Mouse (Mus musculus) heart, embryonic 11.5 days (tissue): ENCODE data around the gene Fam186b. TPM values are rescaled to one million over a fixed set of nuclear protein-coding genes. Genes with fewer than 3 reads are reported as not detected.

ENCODE experiments used
- ATAC-seq: fragments of 200-750 bp; cut with Nextera tagmentation; replicated peaks from 2 replicates; pipeline ENCODE4 v1.8.0; 2017; ENCODE audit warnings: moderate library complexity; ENCODE audit not compliant: insufficient number of reproducible peaks, low FRiP score, low TSS enrichment
- H3K27ac ChIP-seq: fragments of 300-500 bp; sonication (generic); 2 replicates; pipeline ENCODE4 v1.5.1; 2014; ENCODE audit warnings: mild to moderate bottlenecking, low read depth, low read length
- H3K27me3 ChIP-seq: fragments of 300-500 bp; sonication (generic); 2 replicates; pipeline ENCODE4 v1.6.1; 2014; ENCODE audit warnings: mild to moderate bottlenecking, low read length, mixed read lengths; ENCODE audit not compliant: control insufficient read depth, insufficient read depth
- H3K36me3 ChIP-seq: fragments of 300-500 bp; sonication (generic); 2 replicates; pipeline ENCODE4 v1.6.1; 2014; ENCODE audit warnings: mild to moderate bottlenecking, low read length, moderate library complexity, mixed read lengths; ENCODE audit not compliant: control insufficient read depth, insufficient read depth
- H3K4me1 ChIP-seq: fragments of 300-500 bp; sonication (generic); 2 replicates; pipeline ENCODE4 v1.6.1; 2014; ENCODE audit warnings: low read length; ENCODE audit not compliant: control insufficient read depth, insufficient read depth
- H3K4me2 ChIP-seq: fragments of 300-500 bp; sonication (generic); 2 replicates; pipeline ENCODE4 v1.6.1; 2014; ENCODE audit warnings: mild to moderate bottlenecking, moderate library complexity
- H3K4me3 ChIP-seq: fragments of 300-500 bp; sonication (generic); 2 replicates; pipeline ENCODE4 v1.5.1; 2014; ENCODE audit warnings: low read depth, low read length
- H3K9ac ChIP-seq: fragments of 300-500 bp; sonication (generic); 2 replicates; pipeline ENCODE4 v1.6.1; 2014; ENCODE audit warnings: mild to moderate bottlenecking, low read depth, low read length, moderate library complexity
- H3K9me3 ChIP-seq: fragments of 300-500 bp; sonication (generic); replicated peaks from 2 replicates; pipeline ENCODE4 v1.6.1; 2016; ENCODE audit warnings: low read length; ENCODE audit not compliant: control insufficient read depth
- WGBS: fragments of 180-500 bp; shearing (Covaris S2); extraction: QIAGEN DNeasy Blood & Tissue Kit; methylation state at CpG from one replicate; pipeline ENCODE4 v1.1.7; 2014; ENCODE audit not compliant: insufficient replicate concordance; 5-methylcytosine and 5-hydroxymethylcytosine counted together
- polyA plus RNA-seq: library from polyadenylated mRNA; unstranded; fragments of >200 nt; fragmentation: Nextera tagmentation; extraction: Ambion mirVana; gene quantifications from 2 replicates; pipeline ENCODE4 v1.2.1, GENCODE M21; 2014

Fam186b gene
- polyA plus RNA-seq: 0.17 and 0.66 TPM in 2 replicates

GRCm38 (mm10) chr15:99295484-99295981 is at the start of gene Fam186b:
Gene Fam186b (minus strand): TSS chr15:99295888.
- peak within 1 kb of the TSS; percentile 74 for H3K9ac ChIP-seq
- peak; percentile 40; the same call in 1 of the 2 replicates for ATAC-seq
- H3K4me3 ChIP-seq: peak within 1 kb of the TSS; percentile 60
- peak within 1 kb of the TSS; percentile 65 for H3K4me2 ChIP-seq
- no peaks in the 10 kb centered on the region for H3K36me3 ChIP-seq
- H3K27me3 ChIP-seq: no peaks in the 10 kb centered on the region
- peak within 1 kb of the TSS; percentile 74 for H3K27ac ChIP-seq
- H3K9me3 ChIP-seq: no peaks in the 10 kb centered on the region
- 0% methylated on average over 15 of the region's 17 CpGs for WGBS
- 0 out of 2 replicates have a peak, but pooled peaks cover 7% of the 10 kb centered on the region for H3K4me1 ChIP-seq

- H3K4me3 ChIP-seq: no peak overlapping the region
- no peak overlapping the region for H3K4me2 ChIP-seq
- H3K27ac ChIP-seq: peak overlapping the region; percentile 70; the same call in 1 of the 2 replicates
- no peak for ATAC-seq
- 60% methylated on average over 4 of the region's 4 CpGs for WGBS
- peaks cover 54% of the 10 kb centered on the region for H3K4me1 ChIP-seq
- H3K36me3 ChIP-seq: no peaks in the 10 kb centered on the region
- H3K9ac ChIP-seq: no peak overlapping the region
- H3K27me3 ChIP-seq: no peaks in the 10 kb centered on the region
- no peaks in the 10 kb centered on the region for H3K9me3 ChIP-seq
Observed at GRCm38 (mm10) chr15:99344961-99345360, 49.3 kb upstream of the Fam186b start.

GRCm38 (mm10) chr15:99344148-99344870 is 48.6 kb upstream of the Fam186b start:
- peak overlapping the region; percentile 42 for H3K4me2 ChIP-seq
- H3K27me3 ChIP-seq: no peaks in the 10 kb centered on the region
- H3K4me3 ChIP-seq: no peak overlapping the region
- peaks cover 58% of the 10 kb centered on the region for H3K4me1 ChIP-seq
- no peak for ATAC-seq
- H3K36me3 ChIP-seq: no peaks in the 10 kb centered on the region
- peak overlapping the region; percentile 70 for H3K27ac ChIP-seq
- H3K9me3 ChIP-seq: no peaks in the 10 kb centered on the region
- no peak overlapping the region for H3K9ac ChIP-seq
- 57% methylated on average over 8 of the region's 8 CpGs for WGBS

GRCm38 (mm10) chr15:99343414-99344147 is 47.9 kb upstream of the Fam186b start:
- H3K27ac ChIP-seq: peak overlapping the region; percentile 70
- H3K4me1 ChIP-seq: peaks cover 63% of the 10 kb centered on the region
- H3K36me3 ChIP-seq: no peaks in the 10 kb centered on the region
- H3K4me3 ChIP-seq: no peak overlapping the region
- peak; percentile 60; the same call in 1 of the 2 replicates for ATAC-seq
- peak overlapping the region; percentile 42 for H3K4me2 ChIP-seq
- peak overlapping the region; percentile 12; the same call in 1 of the 2 replicates for H3K9ac ChIP-seq
- WGBS: 25% methylated on average over 5 of the region's 5 CpGs
- no peaks in the 10 kb centered on the region for H3K27me3 ChIP-seq
- H3K9me3 ChIP-seq: no peaks in the 10 kb centered on the region

- WGBS: 42% methylated on average over 9 of the region's 9 CpGs
- no peaks in the 10 kb centered on the region for H3K9me3 ChIP-seq
- H3K27me3 ChIP-seq: no peaks in the 10 kb centered on the region
- no peak for ATAC-seq
- no peak overlapping the region for H3K4me2 ChIP-seq
- H3K36me3 ChIP-seq: no peaks in the 10 kb centered on the region
- peak overlapping the region; percentile 70 for H3K27ac ChIP-seq
- H3K9ac ChIP-seq: no peak overlapping the region
- H3K4me1 ChIP-seq: peaks cover 65% of the 10 kb centered on the region
- no peak overlapping the region for H3K4me3 ChIP-seq
Observed at GRCm38 (mm10) chr15:99342194-99342981, 46.7 kb upstream of the Fam186b start.

- Histone ChIP-seq H3K27ac (no peak overlapping the region), H3K36me3 (no peaks in the 10 kb centered on the region), H3K27me3 (no peaks in the 10 kb centered on the region), H3K9me3 (no peaks in the 10 kb centered on the region), H3K4me2 (no peak overlapping the region), H3K9ac (0 out of 2 replicates have a peak overlapping the region, but pooled peaks have one; percentile 17), H3K4me3 (no peak overlapping the region), H3K4me1 (peaks cover 78% of the 10 kb centered on the region)
- no peak for ATAC-seq
- 71% methylated on average over 3 of the region's 3 CpGs for WGBS
Observed at GRCm38 (mm10) chr15:99341102-99341501, 45.4 kb upstream of the Fam186b start.

GRCm38 (mm10) chr15:99339669-99340068 is 44.0 kb upstream of the Fam186b start:
- no peaks in the 10 kb centered on the region for H3K9me3 ChIP-seq
- no peaks in the 10 kb centered on the region for H3K36me3 ChIP-seq
- ATAC-seq: no peak
- peaks cover 82% of the 10 kb centered on the region for H3K4me1 ChIP-seq
- no peak overlapping the region for H3K27ac ChIP-seq
- H3K4me3 ChIP-seq: no peak overlapping the region
- H3K4me2 ChIP-seq: no peak overlapping the region
- WGBS: 20% methylated on average over 6 of the region's 6 CpGs
- peak overlapping the region; percentile 29; the same call in 1 of the 2 replicates for H3K9ac ChIP-seq
- no peaks in the 10 kb centered on the region for H3K27me3 ChIP-seq

- peaks cover 82% of the 10 kb centered on the region for H3K4me1 ChIP-seq
- H3K4me2 ChIP-seq: no peak overlapping the region
- no peak overlapping the region for H3K9ac ChIP-seq
- no peaks in the 10 kb centered on the region for H3K36me3 ChIP-seq
- WGBS: 71% methylated on average over 2 of the region's 2 CpGs
- H3K27me3 ChIP-seq: no peaks in the 10 kb centered on the region
- no peak overlapping the region for H3K27ac ChIP-seq
- H3K4me3 ChIP-seq: no peak overlapping the region
- H3K9me3 ChIP-seq: no peaks in the 10 kb centered on the region
- ATAC-seq: no peak
Observed at GRCm38 (mm10) chr15:99338916-99339315, 43.2 kb upstream of the Fam186b start.
